Mouse (Mus musculus) small intestine, adult 2 months (tissue): ENCODE data around the gene Zfp462. TPM values are rescaled to one million over a fixed set of nuclear protein-coding genes. Genes with fewer than 3 reads are reported as not detected.
A peak's percentile ranks its signal among the peaks of the same experiment; 100 is the strongest.

Source experiments
- H3K27ac ChIP-seq: fragments of 200-500 bp; 2 replicates; pipeline ENCODE4 v1.5.1; 2012; ENCODE audit warnings: low read depth, low read length, control low read depth, inconsistent platforms; ENCODE audit not compliant: insufficient read depth
- H3K27me3 ChIP-seq: fragments of 200-500 bp; 2 replicates; pipeline ENCODE4 v1.6.1; 2012; ENCODE audit warnings: mild to moderate bottlenecking, moderate library complexity, low read length, inconsistent platforms; ENCODE audit not compliant: control insufficient read depth, insufficient read depth
- H3K36me3 ChIP-seq: fragments of 200-500 bp; 2 replicates; pipeline ENCODE4 v1.6.1; 2012; ENCODE audit warnings: mild to moderate bottlenecking, low read length, control low read depth, inconsistent platforms; ENCODE audit not compliant: control insufficient read depth, insufficient read depth
- H3K4me1 ChIP-seq: fragments of 200-500 bp; 2 replicates; pipeline ENCODE4 v1.6.1; 2012; ENCODE audit warnings: low read length, inconsistent platforms, mixed read lengths; ENCODE audit not compliant: control insufficient read depth, insufficient read depth, insufficient read length
- H3K4me3 ChIP-seq: fragments of 200-500 bp; 2 replicates; pipeline ENCODE4 v1.5.1; 2012; ENCODE audit warnings: low read depth, mild to moderate bottlenecking, control low read depth, inconsistent platforms, low read length, moderate library complexity
- CTCF ChIP-seq: fragments of 200-500 bp; IDR thresholded peaks from 2 replicates; pipeline ENCODE4 v1.5.1; 2012; ENCODE audit warnings: low read depth, mild to moderate bottlenecking, control low read depth, inconsistent platforms, low read length, moderate library complexity, mixed read lengths; ENCODE audit not compliant: insufficient replicate concordance, insufficient read length; ENCODE audit errors: extremely low read depth
- POLR2A ChIP-seq: fragments of 200-500 bp; IDR thresholded peaks from 2 replicates; pipeline ENCODE4 v1.6.1; 2012; ENCODE audit warnings: low read depth, mild to moderate bottlenecking, control low read depth, inconsistent platforms, low read length, moderate library complexity
- WGBS: fragments of 180-500 bp; shearing (Covaris S2); methylation state at CpG from one replicate; pipeline ENCODE4 v1.1.7; 2018; 5-methylcytosine and 5-hydroxymethylcytosine counted together
- polyA plus RNA-seq: library from polyadenylated mRNA; depleted of rRNA; stranded (reverse); fragments of >200 nt; gene quantifications from 2 replicates; pipeline ENCODE4 v1.2.3, GENCODE M21; 2012; rRNA removed

Gene Zfp462
- polyA plus RNA-seq = 1.1 and 2.3 TPM in 2 replicates

GRCm38 (mm10) chr4:54944921-54945430 lies at the start of gene Zfp462:
Zfp462 (plus strand) TSS chr4:54945048.
- TF ChIP-seq POLR2A (no peak), CTCF (no peak)
- Histone ChIP-seq H3K4me3 (peak within 1 kb of the TSS; percentile 53), H3K4me1 (0 out of 2 replicates have a peak, but pooled peaks cover 2% of the 10 kb centered on the region), H3K36me3 (no peaks in the 10 kb centered on the region), H3K27ac (no peak within 1 kb of the TSS), H3K27me3 (no peaks in the 10 kb centered on the region)
- under 1% methylated on average over 43 of the region's 43 CpGs for WGBS

- no peaks in the 10 kb centered on the region for H3K36me3 ChIP-seq
- no peak overlapping the region for H3K4me3 ChIP-seq
- peaks cover 4% of the 10 kb centered on the region; the same call in 1 of the 2 replicates for H3K4me1 ChIP-seq
- 88% methylated on average over 4 of the region's 4 CpGs for WGBS
- TF ChIP-seq POLR2A (no peak), CTCF (no peak)
- no peaks in the 10 kb centered on the region for H3K27me3 ChIP-seq
- no peak overlapping the region for H3K27ac ChIP-seq
Observed at GRCm38 (mm10) chr4:54896017-54896416, 48.8 kb upstream of the Zfp462 start.

GRCm38 (mm10) chr4:54904641-54905040 lies 40.2 kb upstream of the Zfp462 start:
- WGBS = 59% methylated on average over 8 of the region's 8 CpGs
- 0 out of 2 replicates have a peak, but pooled peaks cover 2% of the 10 kb centered on the region for H3K4me1 ChIP-seq
- TF ChIP-seq POLR2A = no peak
- TF ChIP-seq CTCF = no peak
- no peaks in the 10 kb centered on the region for H3K27me3 ChIP-seq
- no peaks in the 10 kb centered on the region for H3K36me3 ChIP-seq
- no peak overlapping the region for H3K4me3 ChIP-seq
- H3K27ac ChIP-seq = no peak overlapping the region

GRCm38 (mm10) chr4:54905399-54905953 lies 39.4 kb upstream of the Zfp462 start:
- TF ChIP-seq CTCF (no peak), POLR2A (no peak)
- Histone ChIP-seq H3K36me3 (no peaks in the 10 kb centered on the region), H3K4me3 (no peak overlapping the region), H3K27ac (no peak overlapping the region), H3K4me1 (0 out of 2 replicates have a peak, but pooled peaks cover 2% of the 10 kb centered on the region), H3K27me3 (no peaks in the 10 kb centered on the region)
- WGBS = 59% methylated on average over 7 of the region's 7 CpGs

GRCm38 (mm10) chr4:54910300-54910699 lies 34.5 kb upstream of the Zfp462 start:
- TF ChIP-seq CTCF (no peak), POLR2A (no peak)

GRCm38 (mm10) chr4:54918276-54918675 lies 26.6 kb upstream of the Zfp462 start:
- Histone ChIP-seq H3K27ac (no peak overlapping the region), H3K36me3 (no peaks in the 10 kb centered on the region), H3K4me3 (no peak overlapping the region), H3K4me1 (no peaks in the 10 kb centered on the region), H3K27me3 (no peaks in the 10 kb centered on the region)
- TF ChIP-seq CTCF = no peak
- TF ChIP-seq POLR2A = no peak
- WGBS = 64% methylated on average over 3 of the region's 3 CpGs

More at GRCm38 (mm10) chr4:54910300-54910699, 34.5 kb upstream of the Zfp462 start:
- Histone ChIP-seq H3K4me1 (no peaks in the 10 kb centered on the region), H3K36me3 (no peaks in the 10 kb centered on the region), H3K27ac (no peak overlapping the region), H3K4me3 (no peak overlapping the region), H3K27me3 (no peaks in the 10 kb centered on the region)
- 77% methylated on average over 3 of the region's 3 CpGs for WGBS

GRCm38 (mm10) chr4:54923386-54923785 lies 21.5 kb upstream of the Zfp462 start:
- WGBS = 97% methylated on average over 2 of the region's 2 CpGs
- Histone ChIP-seq H3K4me1 (no peaks in the 10 kb centered on the region), H3K27me3 (no peaks in the 10 kb centered on the region), H3K36me3 (no peaks in the 10 kb centered on the region), H3K4me3 (no peak overlapping the region), H3K27ac (no peak overlapping the region)
- TF ChIP-seq CTCF (no peak), POLR2A (no peak)
